Mouse (Mus musculus) neural tube, embryonic 15.5 days (tissue): Measurements from ENCODE around the gene Rsph6a. TPM values are rescaled to one million over a fixed set of nuclear protein-coding genes. Genes with fewer than 3 reads are reported as not detected.
A peak's percentile ranks its signal among the peaks of the same experiment; 100 is the strongest.

ENCODE experiments used
- ATAC-seq: fragments of 200-750 bp; cut with Nextera tagmentation; 2 replicates; pipeline ENCODE4 v1.8.0; 2017; ENCODE audit warnings: mild to moderate bottlenecking, moderate TSS enrichment, moderate library complexity; ENCODE audit not compliant: low FRiP score
- H3K27ac ChIP-seq: fragments of 300-500 bp; sonication (generic); replicated peaks from 2 replicates; pipeline ENCODE4 v1.5.1; 2015; ENCODE audit warnings: mild to moderate bottlenecking, inconsistent platforms
- H3K27me3 ChIP-seq: fragments of 300-500 bp; sonication (generic); replicated peaks from 2 replicates; pipeline ENCODE4 v1.6.1; 2015; ENCODE audit warnings: inconsistent platforms
- H3K36me3 ChIP-seq: fragments of 300-500 bp; sonication (generic); 2 replicates; pipeline ENCODE4 v1.6.1; 2015; ENCODE audit warnings: inconsistent platforms
- H3K4me1 ChIP-seq: fragments of 300-500 bp; sonication (generic); 2 replicates; pipeline ENCODE4 v1.6.1; 2015; ENCODE audit warnings: inconsistent platforms
- H3K4me2 ChIP-seq: fragments of 300-500 bp; sonication (generic); 2 replicates; pipeline ENCODE4 v1.6.1; 2015; ENCODE audit warnings: inconsistent platforms, mild to moderate bottlenecking, moderate library complexity
- H3K4me3 ChIP-seq: fragments of 300-500 bp; sonication (generic); replicated peaks from 2 replicates; pipeline ENCODE4 v1.5.1; 2015; ENCODE audit warnings: mild to moderate bottlenecking, inconsistent platforms
- H3K9ac ChIP-seq: fragments of 300-500 bp; sonication (generic); replicated peaks from 2 replicates; pipeline ENCODE4 v1.6.1; 2015; ENCODE audit warnings: mild to moderate bottlenecking, inconsistent platforms
- H3K9me3 ChIP-seq: fragments of 300-500 bp; sonication (generic); replicated peaks from 2 replicates; pipeline ENCODE4 v1.6.1; 2016; ENCODE audit warnings: inconsistent platforms
- WGBS: fragments of 180-500 bp; shearing (Covaris S2); methylation state at CpG from one replicate; pipeline ENCODE4 v1.1.7; 2015; ENCODE audit warnings: mixed read lengths; 5-methylcytosine and 5-hydroxymethylcytosine counted together
- polyA plus RNA-seq: library from polyadenylated mRNA; unstranded; fragments of >200 nt; fragmentation: Nextera tagmentation; extraction: Ambion mirVana; gene quantifications from 2 replicates; pipeline ENCODE4 v1.2.1, GENCODE M21; 2015

Rsph6a gene
- polyA plus RNA-seq, 1 experiment from 2014 or later = 0.24 TPM

DNA sequence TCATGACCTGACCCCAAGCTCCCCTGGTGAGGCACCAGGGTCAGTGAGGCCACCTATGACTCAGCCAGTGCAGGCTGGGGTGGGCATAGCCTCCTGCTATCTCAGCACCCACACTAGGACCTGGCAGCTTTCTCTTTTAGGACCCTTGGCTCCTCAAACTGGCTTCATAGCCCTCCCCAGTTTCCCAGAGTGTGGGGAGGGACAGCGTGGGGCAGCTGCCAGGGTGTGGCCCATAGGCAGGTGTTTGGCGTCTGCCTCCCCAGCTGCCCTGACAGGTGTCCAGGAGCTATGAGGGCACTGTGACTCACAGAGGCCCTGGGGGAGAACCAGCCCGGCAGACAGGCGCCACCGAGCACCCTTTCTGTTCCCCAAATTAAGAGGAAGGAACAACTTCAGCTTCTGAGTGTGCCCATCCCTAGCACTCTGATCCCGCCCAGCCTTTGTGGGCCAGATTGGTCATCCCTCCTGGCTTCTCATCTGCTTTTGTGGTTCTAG is 29.8 kb downstream of the Rsph6a start:
- no peaks in the 10 kb centered on the region for H3K27me3 ChIP-seq
- no peaks in the 10 kb centered on the region for H3K9me3 ChIP-seq
- no peak overlapping the region for H3K9ac ChIP-seq
- H3K4me2 ChIP-seq = peak overlapping the region; percentile 40
- peak overlapping the region; percentile 15; the same call in 1 of the 2 replicates for H3K4me3 ChIP-seq
- H3K36me3 ChIP-seq = peaks cover 63% of the 10 kb centered on the region
- no peak for ATAC-seq
- WGBS = 79% methylated on average over 6 of the region's 6 CpGs
- no peak overlapping the region for H3K27ac ChIP-seq
- H3K4me1 ChIP-seq = peaks cover 46% of the 10 kb centered on the region

GRCm38 (mm10) chr7:19084921-19085473 is 30.5 kb downstream of the Rsph6a start:
- no peak overlapping the region for H3K4me3 ChIP-seq
- 25% methylated on average over 9 of the region's 9 CpGs for WGBS
- H3K9me3 ChIP-seq = no peaks in the 10 kb centered on the region
- peaks cover 56% of the 10 kb centered on the region for H3K36me3 ChIP-seq
- peak overlapping the region; percentile 5 for H3K4me2 ChIP-seq
- ATAC-seq = no peak
- peaks cover 1% of the 10 kb centered on the region; the same call in 1 of the 2 replicates for H3K27me3 ChIP-seq
- no peak overlapping the region for H3K9ac ChIP-seq
- peaks cover 46% of the 10 kb centered on the region for H3K4me1 ChIP-seq
- no peak overlapping the region for H3K27ac ChIP-seq

DNA sequence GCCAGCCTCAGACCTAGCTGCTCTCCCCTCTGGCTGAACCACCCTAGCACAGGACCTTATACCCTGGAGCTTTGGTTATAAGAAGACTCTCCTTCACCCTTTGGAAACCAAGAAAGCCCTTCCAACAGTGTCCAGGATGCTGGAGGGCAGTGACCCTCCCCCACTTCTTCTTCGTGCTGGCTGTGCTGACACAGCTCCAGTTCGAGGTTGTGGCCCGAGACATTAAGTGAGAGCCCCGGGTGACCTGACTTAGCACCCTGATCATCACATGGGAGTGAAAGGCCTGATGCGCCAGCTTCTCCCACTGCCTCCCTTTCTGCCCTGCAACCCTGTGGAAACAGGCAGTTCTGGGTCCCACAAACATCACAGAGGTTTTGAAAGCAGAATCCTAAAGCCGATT is 31.0 kb downstream of the Rsph6a start:
- Histone ChIP-seq H3K9ac (no peak overlapping the region), H3K9me3 (no peaks in the 10 kb centered on the region), H3K27ac (no peak overlapping the region; the same call in 1 of the 2 replicates), H3K36me3 (peaks cover 51% of the 10 kb centered on the region), H3K4me3 (no peak overlapping the region), H3K4me2 (peak overlapping the region; percentile 5; the same call in 1 of the 2 replicates), H3K27me3 (peaks cover 5% of the 10 kb centered on the region), H3K4me1 (peaks cover 46% of the 10 kb centered on the region)
- WGBS = 7% methylated on average over 6 of the region's 6 CpGs
- ATAC-seq = no peak

- Histone ChIP-seq H3K27me3 (peaks cover 10% of the 10 kb centered on the region), H3K9ac (no peak overlapping the region), H3K4me1 (peaks cover 46% of the 10 kb centered on the region), H3K9me3 (no peaks in the 10 kb centered on the region), H3K4me2 (peak overlapping the region; percentile 5; the same call in 1 of the 2 replicates), H3K36me3 (peaks cover 49% of the 10 kb centered on the region), H3K4me3 (no peak overlapping the region), H3K27ac (no peak overlapping the region)
- 16% methylated on average over 14 of the region's 14 CpGs for WGBS
- no peak for ATAC-seq
Observed at GRCm38 (mm10) chr7:19086042-19086441, 31.6 kb downstream of the Rsph6a start.

DNA sequence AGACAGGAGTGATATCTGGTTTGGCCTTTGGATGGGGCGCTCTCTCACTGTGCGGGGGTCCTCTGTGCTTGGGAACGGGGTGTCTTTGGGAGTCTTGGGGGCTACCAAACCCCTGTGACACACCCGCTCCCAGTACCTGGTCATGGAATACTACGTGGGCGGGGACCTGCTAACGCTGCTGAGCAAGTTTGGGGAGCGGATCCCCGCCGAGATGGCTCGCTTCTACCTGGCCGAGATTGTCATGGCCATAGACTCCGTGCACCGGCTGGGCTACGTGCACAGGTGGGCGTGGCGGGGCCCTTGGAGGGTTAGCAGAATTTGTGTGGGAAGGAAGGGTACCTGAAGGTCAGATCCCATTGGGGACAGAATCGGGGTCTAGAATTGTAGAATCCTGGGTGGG is 32.3 kb downstream of the Rsph6a start:
- no peak overlapping the region for H3K9ac ChIP-seq
- H3K9me3 ChIP-seq = no peaks in the 10 kb centered on the region
- no peak for ATAC-seq
- peaks cover 44% of the 10 kb centered on the region for H3K4me1 ChIP-seq
- H3K36me3 ChIP-seq = peaks cover 49% of the 10 kb centered on the region
- peaks cover 18% of the 10 kb centered on the region for H3K27me3 ChIP-seq
- 62% methylated on average over 18 of the region's 18 CpGs for WGBS
- H3K4me2 ChIP-seq = no peak overlapping the region
- H3K4me3 ChIP-seq = no peak overlapping the region
- no peak overlapping the region for H3K27ac ChIP-seq

GRCm38 (mm10) chr7:19088813-19089212 is 34.3 kb downstream of the Rsph6a start:
- 48% methylated on average over 10 of the region's 10 CpGs for WGBS
- peaks cover 24% of the 10 kb centered on the region for H3K27me3 ChIP-seq
- H3K4me1 ChIP-seq = peaks cover 44% of the 10 kb centered on the region
- peaks cover 34% of the 10 kb centered on the region for H3K36me3 ChIP-seq
- no peak overlapping the region for H3K4me2 ChIP-seq
- H3K9me3 ChIP-seq = no peaks in the 10 kb centered on the region
- H3K9ac ChIP-seq = no peak overlapping the region
- no peak overlapping the region for H3K27ac ChIP-seq
- H3K4me3 ChIP-seq = no peak overlapping the region
- ATAC-seq = no peak

DNA sequence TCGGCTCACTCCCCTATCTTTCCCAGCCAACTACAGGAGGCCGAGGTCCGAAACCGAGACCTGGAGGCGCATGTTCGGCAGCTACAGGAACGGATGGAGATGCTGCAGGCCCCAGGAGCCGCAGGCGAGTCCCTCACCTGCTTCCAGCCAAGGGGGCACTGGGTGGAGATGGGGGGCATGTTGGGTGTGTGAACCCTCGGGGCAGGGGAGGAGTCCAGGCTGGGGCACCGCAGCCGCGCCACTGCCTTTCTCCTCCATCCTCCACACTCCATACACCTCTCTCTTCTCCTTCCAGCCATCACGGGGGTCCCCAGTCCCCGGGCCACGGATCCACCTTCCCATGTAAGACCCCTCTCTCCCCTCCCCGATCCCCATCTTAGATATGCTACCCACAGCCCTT is 37.4 kb downstream of the Rsph6a start:
- ATAC-seq = no peak

DNA sequence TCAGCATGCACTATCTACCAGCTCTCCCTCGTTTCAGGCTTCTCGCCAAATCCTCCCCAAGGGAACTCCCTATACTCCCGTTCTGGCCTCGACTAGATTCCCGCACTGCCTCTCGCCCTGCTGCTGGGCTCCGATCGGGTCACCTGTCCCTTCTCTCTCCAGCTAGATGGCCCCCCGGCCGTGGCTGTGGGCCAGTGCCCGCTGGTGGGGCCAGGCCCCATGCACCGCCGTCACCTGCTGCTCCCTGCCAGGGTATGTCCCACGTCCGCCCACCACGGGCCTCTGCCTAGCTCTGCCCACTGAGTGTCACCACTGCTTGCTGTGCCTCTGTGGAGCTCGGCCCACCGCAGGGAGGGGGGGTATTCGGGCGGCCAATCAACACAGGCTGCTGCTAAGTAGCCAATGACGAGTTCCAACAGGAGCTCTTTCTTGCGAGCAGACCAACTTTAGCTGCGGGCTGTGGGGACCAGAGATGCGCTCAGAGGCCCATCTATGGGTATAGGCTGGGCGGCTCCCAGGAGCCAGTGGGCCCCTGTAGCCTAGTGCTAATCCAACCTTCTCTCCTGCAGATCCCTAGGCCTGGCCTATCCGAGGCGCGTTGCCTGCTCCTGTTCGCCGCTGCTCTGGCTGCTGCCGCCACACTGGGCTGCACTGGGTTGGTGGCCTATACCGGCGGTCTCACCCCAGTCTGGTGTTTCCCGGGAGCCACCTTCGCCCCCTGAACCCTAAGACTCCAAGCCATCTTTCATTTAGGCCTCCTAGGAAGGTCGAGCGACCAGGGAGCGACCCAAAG is 38.1 kb downstream of the Rsph6a start:
- peak overlapping the region; percentile 98 for H3K4me2 ChIP-seq
- H3K4me1 ChIP-seq = peaks cover 58% of the 10 kb centered on the region
- peaks cover 44% of the 10 kb centered on the region for H3K27me3 ChIP-seq
- peaks cover 26% of the 10 kb centered on the region for H3K36me3 ChIP-seq
- peak overlapping the region; percentile 71 for H3K27ac ChIP-seq
- H3K9me3 ChIP-seq = no peaks in the 10 kb centered on the region
- peak overlapping the region; percentile 26; the same call in 1 of the 2 replicates for H3K9ac ChIP-seq
- WGBS = 5% methylated on average over 38 of the region's 38 CpGs
- peak overlapping the region; percentile 54; the same call in 1 of the 2 replicates for H3K4me3 ChIP-seq
- peak; percentile 36; the same call in 1 of the 2 replicates for ATAC-seq

More for the DNA sequence above, 37.4 kb downstream of the Rsph6a start:
- peaks cover 53% of the 10 kb centered on the region for H3K4me1 ChIP-seq
- no peak overlapping the region; the same call in 1 of the 2 replicates for H3K4me2 ChIP-seq
- H3K9ac ChIP-seq = peak overlapping the region; percentile 26; the same call in 1 of the 2 replicates
- H3K27ac ChIP-seq = 0 out of 2 replicates have a peak overlapping the region, but pooled peaks have one; percentile 71
- no peak overlapping the region for H3K4me3 ChIP-seq
- H3K27me3 ChIP-seq = peaks cover 42% of the 10 kb centered on the region
- WGBS = 42% methylated on average over 17 of the region's 17 CpGs
- no peaks in the 10 kb centered on the region for H3K9me3 ChIP-seq
- peaks cover 32% of the 10 kb centered on the region for H3K36me3 ChIP-seq

DNA sequence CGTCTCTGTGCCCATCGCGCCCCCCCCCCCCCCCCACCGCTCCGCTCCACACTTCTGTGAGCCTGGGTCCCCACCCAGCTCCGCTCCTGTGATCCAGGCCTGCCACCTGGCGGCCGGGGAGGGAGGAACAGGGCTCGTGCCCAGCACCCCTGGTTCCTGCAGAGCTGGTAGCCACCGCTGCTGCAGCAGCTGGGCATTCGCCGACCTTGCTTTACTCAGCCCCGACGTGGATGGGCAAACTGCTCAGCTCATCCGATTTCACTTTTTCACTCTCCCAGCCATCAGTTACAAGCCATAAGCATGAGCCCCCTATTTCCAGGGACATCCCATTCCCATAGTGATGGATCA is 38.7 kb downstream of the Rsph6a start:
- no peak overlapping the region; the same call in 1 of the 2 replicates for H3K9ac ChIP-seq
- under 1% methylated on average over 15 of the region's 15 CpGs for WGBS

GRCm38 (mm10) chr7:19093537-19094385 is 39.3 kb downstream of the Rsph6a start:
- H3K9me3 ChIP-seq = no peaks in the 10 kb centered on the region
- peak; percentile 79 for ATAC-seq
- peak overlapping the region; percentile 98 for H3K4me2 ChIP-seq
- H3K9ac ChIP-seq = peak overlapping the region; percentile 42
- H3K27me3 ChIP-seq = peaks cover 44% of the 10 kb centered on the region
- H3K27ac ChIP-seq = peak overlapping the region; percentile 86
- H3K36me3 ChIP-seq = peaks cover 16% of the 10 kb centered on the region
- peak overlapping the region; percentile 54 for H3K4me3 ChIP-seq
- peaks cover 58% of the 10 kb centered on the region for H3K4me1 ChIP-seq
- under 1% methylated on average over 45 of the region's 45 CpGs for WGBS

More for the DNA sequence above, 38.7 kb downstream of the Rsph6a start:
- Histone ChIP-seq H3K27ac (peak overlapping the region; percentile 86), H3K9me3 (no peaks in the 10 kb centered on the region), H3K36me3 (peaks cover 21% of the 10 kb centered on the region), H3K4me3 (peak overlapping the region; percentile 54), H3K4me2 (peak overlapping the region; percentile 98), H3K4me1 (peaks cover 58% of the 10 kb centered on the region), H3K27me3 (peaks cover 44% of the 10 kb centered on the region)
- peak; percentile 42 for ATAC-seq

GRCm38 (mm10) chr7:19094471-19094825 is 40.0 kb downstream of the Rsph6a start, which contains the start of gene Six5:
Gene Six5 (plus strand): TSS chr7:19094594.
- peaks cover 44% of the 10 kb centered on the region for H3K27me3 ChIP-seq
- 0 out of 2 replicates have a peak, but pooled peaks have one; percentile 2 for ATAC-seq
- peak within 1 kb of the TSS; percentile 98 for H3K4me2 ChIP-seq
- peak within 1 kb of the TSS; percentile 42 for H3K9ac ChIP-seq
- H3K9me3 ChIP-seq = no peaks in the 10 kb centered on the region
- H3K36me3 ChIP-seq = peaks cover 12% of the 10 kb centered on the region
- WGBS = 2% methylated on average over 25 of the region's 36 CpGs
- H3K27ac ChIP-seq = peak within 1 kb of the TSS; percentile 86
- H3K4me1 ChIP-seq = peaks cover 58% of the 10 kb centered on the region
- H3K4me3 ChIP-seq = peak within 1 kb of the TSS; percentile 54
